Mouse (Mus musculus) lung, adult 2 months (tissue): ENCODE results near the gene Ccdc34. TPM values are rescaled to one million over a fixed set of nuclear protein-coding genes. Genes with fewer than 3 reads are reported as not detected.
"Not testable (repeated sequence)": the region's sequence is repeated elsewhere in the genome, so short reads cannot be mapped to it uniquely, and the experiment has no call there.

Experiments
- DNase-seq: peaks from one replicate; pipeline ENCODE4 v3.0.0; 2022
- H3K4me1 ChIP-seq: fragments of 200-500 bp; 2 replicates; pipeline ENCODE4 v1.6.1; 2011; ENCODE audit warnings: low read length; ENCODE audit not compliant: control insufficient read depth, insufficient read depth
- H3K4me3 ChIP-seq: fragments of 200-500 bp; replicated peaks from 2 replicates; pipeline ENCODE3; 2011; ENCODE audit warnings: low read depth, mild to moderate bottlenecking, control low read depth, low read length; ENCODE audit errors: extremely low read depth
- CTCF ChIP-seq: fragments of 200-500 bp; IDR thresholded peaks from 2 replicates; pipeline ENCODE4 v1.5.1; 2011; ENCODE audit warnings: mild to moderate bottlenecking, low read length, control low read depth; ENCODE audit not compliant: insufficient read depth
- POLR2A ChIP-seq: fragments of 200-500 bp; IDR thresholded peaks from 2 replicates; pipeline ENCODE4 v1.6.1; 2011; ENCODE audit warnings: low read depth, mild to moderate bottlenecking, control low read depth, low read length, borderline replicate concordance; ENCODE audit errors: extremely low read depth
- WGBS: fragments of 180-500 bp; shearing (Covaris S2); methylation state at CpG from one replicate; pipeline ENCODE4 v1.1.7; 2018; 5-methylcytosine and 5-hydroxymethylcytosine counted together
- polyA plus RNA-seq: library from polyadenylated mRNA; depleted of rRNA; stranded (reverse); fragments of >200 nt; gene quantifications from 2 replicates; pipeline ENCODE4 v1.2.3, GENCODE M21; 2012

Ccdc34 gene
- polyA plus RNA-seq, 1 experiment, result 3.9 TPM

DNA sequence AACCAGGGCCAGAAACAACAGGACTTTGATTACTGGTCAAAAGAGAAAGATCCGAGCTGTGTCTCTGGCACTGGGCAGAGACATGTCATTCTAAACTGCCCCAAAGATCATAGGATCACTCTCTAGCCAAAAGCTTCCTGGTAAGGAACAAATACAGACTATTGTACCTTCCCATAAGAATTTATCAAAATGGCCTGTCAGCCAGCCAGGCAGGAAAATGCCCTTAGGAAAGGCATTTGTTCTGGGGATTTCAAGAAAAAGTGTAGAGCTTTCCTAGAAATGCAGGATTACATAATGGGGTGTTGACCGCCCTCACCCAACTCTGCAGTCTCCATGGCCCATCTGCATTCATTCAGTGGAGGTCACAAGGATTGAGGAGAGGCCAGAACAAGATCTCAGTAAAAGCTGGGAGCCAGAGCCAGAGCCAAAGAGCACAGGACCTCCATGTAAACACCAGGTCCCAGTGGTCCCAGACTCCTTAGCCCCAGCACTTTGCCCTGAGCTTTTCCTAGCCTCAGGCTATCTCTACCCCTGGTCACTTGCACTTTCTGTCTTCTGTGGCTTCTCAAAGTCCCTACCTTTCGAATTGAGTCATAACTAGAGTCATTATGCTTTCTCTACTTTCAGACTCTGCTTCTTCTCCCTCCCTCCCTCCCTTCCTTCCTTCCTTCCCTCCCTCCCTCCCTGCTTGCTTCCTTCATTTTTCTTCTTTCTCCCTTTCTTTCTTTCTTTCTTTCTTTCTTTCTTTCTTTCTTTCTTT is 115.9 kb downstream of the Ccdc34 start:
- DNase-seq, result no peak
- TF ChIP-seq CTCF (no peak), POLR2A (no peak)
- H3K4me3 ChIP-seq, result no peak overlapping the region
- WGBS, result 56% methylated on average over 3 of the region's 3 CpGs
- H3K4me1 ChIP-seq, result no peaks in the 10 kb centered on the region

DNA sequence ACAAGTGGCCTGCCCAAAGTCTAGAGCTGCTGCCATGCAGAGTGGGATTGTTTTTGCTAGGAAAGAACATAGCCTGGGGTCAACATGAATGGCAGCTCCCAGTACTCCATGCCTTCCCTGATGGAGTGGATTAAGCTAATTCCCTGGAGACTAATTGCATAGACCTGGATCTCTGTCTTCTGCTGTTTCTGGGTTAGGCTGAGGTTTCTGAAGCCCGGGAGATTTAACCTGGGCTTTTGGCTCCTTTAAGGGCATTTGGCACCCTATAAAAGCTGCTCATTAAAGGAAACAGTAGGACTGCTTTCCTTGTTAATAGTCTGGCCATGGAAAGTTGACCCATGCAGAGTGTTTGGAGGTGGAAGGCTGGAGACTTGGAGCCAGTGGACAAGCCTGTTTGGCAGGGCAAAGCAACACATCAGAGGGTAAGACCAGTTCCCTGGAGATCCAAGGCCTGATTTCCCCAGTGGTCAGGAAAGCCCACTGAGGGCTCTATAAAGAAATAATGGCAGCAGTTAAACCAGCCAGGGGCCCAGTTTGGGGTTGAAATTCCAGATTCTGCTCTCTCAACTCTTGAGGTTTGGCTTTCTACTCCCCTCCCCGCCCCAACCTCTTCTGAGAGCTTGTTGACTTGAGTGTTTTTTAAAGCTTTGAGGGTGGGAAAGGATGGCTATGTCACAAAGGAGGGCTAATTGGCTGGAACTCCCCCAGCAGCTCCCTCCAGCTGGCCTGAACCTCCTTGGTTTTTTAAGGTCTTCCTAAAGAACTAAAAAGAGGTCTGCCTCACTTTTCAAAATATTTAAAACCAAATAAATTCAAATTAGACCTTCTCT is 117.4 kb downstream of the Ccdc34 start:
- 47% methylated on average over 2 of the region's 2 CpGs for WGBS
- Histone ChIP-seq H3K4me3 (no peak overlapping the region), H3K4me1 (no peaks in the 10 kb centered on the region)
- DNase-seq, result no peak
- TF ChIP-seq POLR2A (no peak), CTCF (no peak)

DNA sequence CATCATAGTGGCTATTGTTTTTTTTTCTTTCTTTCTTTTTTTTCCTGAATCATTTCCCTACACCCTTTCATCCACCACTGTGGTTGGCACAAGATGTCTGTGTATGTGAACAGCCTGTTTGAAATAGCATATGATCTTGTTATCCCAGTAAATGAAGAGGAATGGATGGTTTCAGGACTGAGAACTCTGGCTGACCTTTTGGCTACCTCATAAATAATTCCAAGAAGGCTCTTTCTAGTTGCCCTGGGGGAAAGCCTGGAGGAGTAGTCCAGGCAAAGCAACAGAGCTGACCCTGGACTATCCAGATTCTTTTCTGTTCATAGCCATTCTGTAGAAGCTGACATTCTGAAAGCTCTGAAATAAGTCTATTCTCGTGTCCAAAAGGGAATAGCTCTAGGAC is 119.7 kb downstream of the Ccdc34 start:
- TF ChIP-seq POLR2A (no peak), CTCF (no peak)
- Histone ChIP-seq H3K4me1 (no peaks in the 10 kb centered on the region), H3K4me3 (no peak overlapping the region)
- WGBS, result 61% methylated on average over 1 of the region's 1 CpGs
- no peak for DNase-seq

DNA sequence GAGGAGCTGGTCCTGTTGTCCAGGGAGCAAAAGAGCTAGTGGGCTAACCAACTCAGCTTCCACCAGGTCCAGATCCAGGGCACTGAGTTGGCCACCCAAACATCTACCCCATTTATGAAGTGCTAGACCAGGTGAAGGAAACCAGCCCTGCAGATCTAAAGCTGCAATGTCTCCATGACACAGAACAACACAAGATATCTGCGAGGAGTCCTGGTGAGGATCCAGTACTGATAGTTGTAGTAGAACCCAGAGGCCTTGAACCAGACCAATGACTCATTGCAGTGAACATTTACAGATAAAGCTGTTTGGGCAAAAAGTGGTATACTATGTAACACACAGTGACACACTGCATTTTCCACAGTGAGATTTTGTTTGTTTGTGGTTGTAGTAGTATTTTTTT is 120.5 kb downstream of the Ccdc34 start:
- Histone ChIP-seq H3K4me1 (no peaks in the 10 kb centered on the region), H3K4me3 (no peak overlapping the region)
- 94% methylated on average over 1 of the region's 1 CpGs for WGBS
- no peak for TF ChIP-seq POLR2A
- no peak for TF ChIP-seq CTCF
- no peak for DNase-seq

DNA sequence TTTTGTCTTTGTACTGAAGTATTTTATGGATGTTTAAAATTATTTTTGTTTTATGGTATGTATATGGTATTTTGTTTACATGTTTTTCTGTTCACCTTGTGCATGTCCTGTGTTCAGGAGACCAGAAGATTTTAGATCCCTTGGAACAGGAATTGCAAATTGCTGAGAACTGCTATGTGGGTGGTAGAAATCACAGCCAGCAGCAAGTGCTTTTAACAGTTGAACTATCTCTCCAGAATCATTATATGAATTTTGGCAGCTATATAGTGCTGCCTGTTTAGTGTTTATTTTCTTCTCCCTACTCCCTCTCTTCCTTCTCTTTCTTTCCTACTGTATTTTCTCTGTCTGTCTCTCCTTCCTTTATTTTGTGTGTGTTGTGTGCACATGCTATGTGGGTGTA is 130.4 kb downstream of the Ccdc34 start:
- H3K4me1 ChIP-seq, H3K4me3 ChIP-seq, DNase-seq: not testable (repeated sequence)

DNA sequence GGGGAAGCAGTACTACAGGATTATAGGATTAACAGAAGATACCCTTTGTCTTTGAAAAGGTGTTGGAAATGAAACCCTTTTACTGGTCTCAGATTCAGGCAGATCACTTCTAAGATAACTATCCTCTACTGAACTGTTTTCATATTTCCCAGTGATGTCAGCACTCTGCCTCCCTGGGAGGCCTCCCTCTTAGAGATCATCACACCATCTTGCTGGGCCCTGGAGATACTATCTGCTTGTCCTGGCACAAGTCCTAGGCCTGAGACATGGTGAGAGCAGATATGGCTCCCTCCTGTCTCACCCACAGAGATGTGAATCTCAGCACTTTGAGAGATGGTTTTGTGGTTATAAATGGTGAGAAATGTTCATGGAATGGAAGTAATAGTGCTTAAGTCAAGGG is 131.6 kb downstream of the Ccdc34 start:
- Histone ChIP-seq H3K4me3 (no peak overlapping the region), H3K4me1 (no peaks in the 10 kb centered on the region)
- DNase-seq, result no peak
- TF ChIP-seq POLR2A (no peak), CTCF (no peak)

DNA sequence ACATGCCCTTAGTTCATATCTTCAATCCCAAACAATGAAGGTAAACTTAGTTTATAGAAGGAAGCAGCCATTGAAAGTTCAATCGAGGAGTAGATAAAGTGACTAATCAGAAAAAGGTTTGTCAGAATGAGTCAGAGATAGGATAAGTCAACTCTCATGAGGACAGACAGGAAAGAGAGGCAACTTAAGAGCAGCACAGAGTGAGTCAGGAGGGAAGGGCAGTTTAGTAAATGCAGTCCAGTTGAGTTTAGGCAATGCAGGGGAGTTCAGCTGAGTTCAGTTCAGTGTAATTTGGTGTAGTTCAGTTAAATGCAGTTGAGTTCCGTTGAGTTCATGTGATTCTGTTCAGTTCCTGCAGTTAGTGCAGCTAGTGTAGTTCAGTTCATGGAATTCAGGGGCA is 138.7 kb downstream of the Ccdc34 start:
- 72% methylated on average over 2 of the region's 2 CpGs for WGBS
- TF ChIP-seq CTCF, result no peak
- no peak for TF ChIP-seq POLR2A
- no peak for DNase-seq

DNA sequence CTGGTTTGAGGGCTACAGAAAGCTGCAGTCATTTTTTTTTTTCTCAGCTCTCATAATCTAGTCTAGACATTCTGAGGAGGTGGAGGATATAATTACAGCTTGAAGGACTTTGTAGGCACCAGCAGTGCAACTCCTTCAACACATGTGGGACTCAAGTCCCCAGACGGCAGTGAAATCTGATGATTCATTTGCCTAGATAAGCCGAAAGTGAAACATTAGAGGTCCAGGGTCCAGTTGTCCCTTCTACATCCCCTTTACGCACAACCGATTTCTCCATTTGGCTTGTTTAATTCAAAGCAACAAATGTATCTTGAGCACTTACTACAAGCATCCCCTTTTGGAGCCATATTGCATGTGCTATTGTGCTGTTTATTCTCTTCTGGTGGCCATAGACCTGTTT is 147.4 kb downstream of the Ccdc34 start:
- TF ChIP-seq CTCF (no peak), POLR2A (no peak)
- DNase-seq, result no peak
- WGBS, result 82% methylated on average over 4 of the region's 4 CpGs
- Histone ChIP-seq H3K4me1 (no peaks in the 10 kb centered on the region), H3K4me3 (no peak overlapping the region)

More for the DNA sequence above, 138.7 kb downstream of the Ccdc34 start:
- Histone ChIP-seq H3K4me3 (no peak overlapping the region), H3K4me1 (no peaks in the 10 kb centered on the region)

DNA sequence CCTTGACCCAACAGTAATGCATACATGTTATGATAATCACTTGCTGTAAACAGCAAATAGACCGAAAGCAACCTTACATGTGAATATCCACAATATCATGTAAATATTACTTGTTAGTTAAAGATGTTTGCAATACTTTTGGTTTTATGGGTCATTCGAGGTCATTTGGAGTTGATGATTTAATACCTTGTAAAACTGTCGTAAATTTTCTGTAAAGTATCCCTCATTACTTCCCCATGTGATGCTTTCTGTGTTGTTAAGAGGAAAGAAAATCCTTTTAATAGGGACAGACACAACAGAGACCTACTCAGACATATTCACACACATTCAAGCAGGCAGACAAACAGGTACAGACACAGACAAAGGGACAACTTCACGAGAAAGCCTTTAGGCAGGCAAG is 150.1 kb downstream of the Ccdc34 start:
- DNase-seq, result no peak
- Histone ChIP-seq H3K4me3 (no peak overlapping the region), H3K4me1 (no peaks in the 10 kb centered on the region)
- TF ChIP-seq CTCF (no peak), POLR2A (no peak)
- WGBS, result 70% methylated on average over 4 of the region's 4 CpGs

DNA sequence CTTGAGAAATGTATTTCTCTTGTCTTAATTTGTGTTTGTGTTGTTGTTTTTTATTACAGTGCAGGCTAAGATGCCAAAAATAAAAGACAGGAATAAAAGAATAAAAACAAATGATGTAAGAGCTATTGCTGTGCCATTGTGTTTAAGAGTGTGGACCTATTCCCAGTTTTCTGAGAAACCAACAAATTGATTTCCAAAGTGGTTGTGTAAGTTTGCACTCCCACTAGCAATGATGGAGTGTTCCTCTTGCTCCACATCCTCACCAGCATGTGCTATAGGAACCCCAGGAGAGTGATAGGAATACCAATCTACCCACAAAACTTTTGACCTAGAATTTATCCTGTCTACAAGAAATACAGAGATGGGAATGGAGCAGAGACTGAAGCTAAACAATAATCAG is 150.7 kb downstream of the Ccdc34 start:
- no peak overlapping the region for H3K4me3 ChIP-seq
- no peak for TF ChIP-seq CTCF
- no peak for TF ChIP-seq POLR2A
- no peak for DNase-seq
- no peaks in the 10 kb centered on the region for H3K4me1 ChIP-seq

DNA sequence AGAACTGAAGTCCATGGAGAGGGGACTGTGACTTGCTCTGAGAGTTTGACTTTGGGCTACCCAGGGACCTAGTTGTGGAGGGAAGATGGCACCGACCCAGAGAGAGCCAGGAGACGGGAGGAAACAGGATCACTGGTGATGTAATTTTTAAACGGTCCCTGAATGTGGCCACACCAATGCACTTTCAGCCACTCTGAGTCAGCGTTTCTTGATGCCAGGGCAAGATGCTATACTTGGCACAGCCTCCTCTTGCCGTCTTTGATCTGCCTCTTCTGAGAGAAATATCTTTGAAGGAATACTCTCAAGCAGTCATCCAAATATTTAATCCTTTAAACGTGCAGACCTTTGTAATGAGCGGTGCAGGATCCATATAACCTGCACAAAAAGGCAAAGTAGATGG is 154.8 kb downstream of the Ccdc34 start:
- no peak for DNase-seq
- Histone ChIP-seq H3K4me1 (no peaks in the 10 kb centered on the region), H3K4me3 (no peak overlapping the region)
- TF ChIP-seq POLR2A (no peak), CTCF (no peak)
- WGBS, result 48% methylated on average over 7 of the region's 7 CpGs
